Mouse (Mus musculus) embryonic fibroblast, embryonic 13.5 days (primary cell): ENCODE results near the gene Mip.

Experiments
- CTCF ChIP-seq: IDR thresholded peaks from 2 replicates; pipeline ENCODE4 v1.5.1; 2011; ENCODE audit warnings: mild to moderate bottlenecking, control low read depth, low read length, moderate library complexity, borderline replicate concordance; ENCODE audit not compliant: insufficient read depth
- POLR2A ChIP-seq: IDR thresholded peaks from 2 replicates; pipeline ENCODE4 v1.6.1; 2011; ENCODE audit warnings: low read depth, mild to moderate bottlenecking, control low read depth, low read length, moderate library complexity

- TF ChIP-seq CTCF (no peak), POLR2A (no peak)
These were observed 16.2 kb upstream of the Mip start for GRCm38 (mm10) chr10:128209311-128210009.
